Mouse (Mus musculus): ENCODE results near the gene Fbxw10. TPM values are rescaled to one million over a fixed set of nuclear protein-coding genes. Genes with fewer than 3 reads are reported as not detected.
A peak's percentile ranks its signal among the peaks of the same experiment; 100 is the strongest.

The Fbxw10 gene
- polyA plus RNA-seq, 1 experiment from 2014 or later, result 0.20 TPM

DNA sequence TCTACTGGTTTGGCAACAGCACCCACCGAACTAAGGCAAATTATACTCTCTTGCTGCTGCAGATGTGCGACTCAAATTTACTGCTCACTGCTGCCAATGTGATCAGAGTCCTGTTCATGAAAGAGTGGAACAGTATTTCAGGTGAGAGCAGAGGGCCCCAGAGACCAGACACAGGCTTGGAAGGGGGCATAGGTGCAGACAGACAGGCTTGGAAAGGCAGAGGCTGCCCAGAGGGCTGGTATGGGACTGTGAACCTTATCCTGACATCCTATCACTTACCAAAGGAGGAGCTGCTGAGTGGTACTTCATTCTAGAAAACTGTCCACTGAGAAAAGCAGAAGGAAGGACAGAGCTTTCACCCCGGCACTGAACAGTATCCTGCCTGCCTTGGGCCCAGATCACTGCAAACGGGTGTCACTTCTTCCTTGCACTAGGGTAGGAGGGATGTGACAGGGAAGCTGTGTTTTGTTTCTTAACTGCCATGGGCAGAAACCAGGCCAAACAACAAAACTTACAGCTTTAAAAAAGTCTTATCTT, 854 bp downstream of the Fbxw10 start:
- Histone ChIP-seq H3K27ac (peak overlapping the region; percentile 59; the same call in 1 of the 2 replicates), H3K9ac (no peak overlapping the region), H3K4me1 (peaks cover 17% of the 10 kb centered on the region), H3K27me3 (no peaks in the 10 kb centered on the region), H3K36me3 (no peaks in the 10 kb centered on the region), H3K4me2 (peak overlapping the region; percentile 44; the same call in 1 of the 2 replicates), H3K9me3 (no peaks in the 10 kb centered on the region), H3K4me3 (no peak overlapping the region)
- WGBS, result 34% methylated on average over 4 of the region's 4 CpGs
- no peak for ATAC-seq (ENCODE audit: insufficient number of reproducible peaks, low FRiP score, low TSS enrichment, low read depth)

DNA sequence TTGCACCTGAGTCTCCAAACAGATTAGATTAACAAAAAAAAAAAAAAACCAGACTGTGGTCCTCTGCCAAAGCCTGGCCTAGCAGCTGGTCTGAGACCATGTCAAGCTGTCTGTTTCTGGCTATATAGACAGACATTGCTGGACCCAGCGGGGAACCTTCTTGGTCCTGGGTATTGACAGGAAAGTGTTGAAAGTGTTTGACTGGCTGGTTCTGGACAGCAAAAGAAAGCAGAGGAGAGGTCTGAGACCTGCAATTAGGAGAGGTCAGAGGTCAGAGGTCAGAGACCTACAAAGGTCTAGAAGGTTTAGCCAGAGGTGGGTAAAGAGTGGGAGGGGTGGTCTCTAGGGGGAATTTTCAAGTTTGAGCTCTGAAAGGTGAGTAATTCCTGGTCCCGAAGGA, 1.4 kb downstream of the Fbxw10 start:
- H3K27me3 ChIP-seq, result no peaks in the 10 kb centered on the region
- 41% methylated on average over 2 of the region's 2 CpGs for WGBS
- no peaks in the 10 kb centered on the region for H3K36me3 ChIP-seq
- no peak overlapping the region for H3K4me3 ChIP-seq
- ATAC-seq (ENCODE audit: insufficient number of reproducible peaks, low FRiP score, low TSS enrichment, low read depth), result no peak
- peaks cover 17% of the 10 kb centered on the region for H3K4me1 ChIP-seq
- no peak overlapping the region for H3K4me2 ChIP-seq
- H3K9me3 ChIP-seq, result no peaks in the 10 kb centered on the region
- H3K9ac ChIP-seq, result no peak overlapping the region
- no peak overlapping the region for H3K27ac ChIP-seq

DNA sequence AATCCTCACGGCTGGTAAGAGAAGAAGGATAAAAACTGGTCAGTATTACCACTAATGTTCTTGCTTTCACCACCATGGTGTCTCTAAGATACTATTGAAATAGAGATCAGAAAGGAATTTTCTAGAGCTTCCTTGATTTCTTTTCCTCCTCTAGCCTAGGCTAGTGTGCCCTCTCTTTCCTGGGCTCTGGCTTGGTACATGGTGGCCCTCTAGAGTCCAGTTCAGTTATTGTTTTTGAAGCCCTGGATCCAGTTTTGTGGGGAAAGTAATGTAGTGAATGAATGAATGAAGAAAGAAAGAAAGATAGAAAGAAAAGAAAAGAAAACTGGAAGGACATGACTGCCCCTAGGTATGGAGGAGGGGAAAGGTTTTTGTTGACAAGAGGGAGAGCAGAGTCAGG, 4.3 kb downstream of the Fbxw10 start:
- Histone ChIP-seq H3K9ac (no peak overlapping the region), H3K36me3 (no peaks in the 10 kb centered on the region), H3K4me3 (no peak overlapping the region), H3K27ac (no peak overlapping the region), H3K27me3 (no peaks in the 10 kb centered on the region), H3K9me3 (no peaks in the 10 kb centered on the region), H3K4me2 (no peak overlapping the region), H3K4me1 (peaks cover 17% of the 10 kb centered on the region)
- 88% methylated on average over 1 of the region's 1 CpGs for WGBS
- ATAC-seq (ENCODE audit: insufficient number of reproducible peaks, low FRiP score, low TSS enrichment, low read depth), result no peak

DNA sequence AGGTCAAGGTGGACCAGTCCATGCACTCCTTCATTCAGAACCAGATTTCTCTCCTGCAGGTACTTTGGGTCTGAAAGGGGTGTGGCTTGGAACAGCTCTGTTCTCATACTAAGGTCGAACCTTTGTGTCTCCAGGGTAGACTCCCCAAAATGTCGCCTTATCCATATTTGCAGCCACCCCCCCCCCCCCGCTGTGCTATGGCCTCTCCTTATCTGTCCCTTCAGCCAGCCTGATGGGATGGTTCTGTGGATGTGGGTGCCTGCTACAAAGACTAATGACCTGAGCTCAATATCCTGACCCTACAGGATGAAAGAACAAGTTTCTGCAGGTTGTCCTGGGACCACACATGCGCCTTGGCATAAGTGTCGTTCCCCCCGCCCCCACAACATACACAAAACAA, 6.5 kb downstream of the Fbxw10 start:
- Histone ChIP-seq H3K9ac (no peak overlapping the region), H3K36me3 (no peaks in the 10 kb centered on the region), H3K4me2 (no peak overlapping the region), H3K9me3 (no peaks in the 10 kb centered on the region), H3K4me3 (no peak overlapping the region), H3K27ac (no peak overlapping the region), H3K27me3 (no peaks in the 10 kb centered on the region), H3K4me1 (peaks cover 2% of the 10 kb centered on the region; the same call in 1 of the 2 replicates)
- 91% methylated on average over 6 of the region's 6 CpGs for whole genome bisulfite sequencing
- ATAC-seq (ENCODE audit: insufficient number of reproducible peaks, low FRiP score, low TSS enrichment, low read depth), result no peak

DNA sequence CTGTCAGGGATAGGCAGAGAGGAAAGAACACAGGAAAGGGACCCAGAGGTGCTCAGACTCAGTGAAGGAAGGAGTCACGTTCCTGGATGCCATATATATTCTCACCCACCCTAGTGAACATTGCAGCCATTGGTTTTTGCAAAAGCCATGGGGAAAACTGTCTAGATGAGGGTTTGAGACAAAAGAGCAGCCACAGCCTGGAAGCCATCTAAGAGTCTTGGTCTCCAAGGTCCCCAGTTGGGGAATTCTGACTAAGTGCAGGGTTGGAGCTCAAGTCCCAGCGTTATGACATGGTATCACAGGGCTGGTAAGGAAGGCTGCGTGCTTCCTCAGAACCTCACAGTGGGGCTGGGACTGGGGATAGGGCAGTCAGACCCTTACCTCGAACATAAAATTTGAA, 18.7 kb downstream of the Fbxw10 start:
- H3K36me3 ChIP-seq, result no peaks in the 10 kb centered on the region
- no peak overlapping the region for H3K4me2 ChIP-seq
- WGBS, result 72% methylated on average over 4 of the region's 4 CpGs
- H3K4me1 ChIP-seq, result 0 out of 2 replicates have a peak, but pooled peaks cover 7% of the 10 kb centered on the region
- H3K27ac ChIP-seq, result no peak overlapping the region
- H3K27me3 ChIP-seq, result no peaks in the 10 kb centered on the region
- ATAC-seq (ENCODE audit: insufficient number of reproducible peaks, low FRiP score, low TSS enrichment, low read depth), result no peak
- H3K9ac ChIP-seq, result no peak overlapping the region
- no peaks in the 10 kb centered on the region for H3K9me3 ChIP-seq
- H3K4me3 ChIP-seq, result no peak overlapping the region

DNA sequence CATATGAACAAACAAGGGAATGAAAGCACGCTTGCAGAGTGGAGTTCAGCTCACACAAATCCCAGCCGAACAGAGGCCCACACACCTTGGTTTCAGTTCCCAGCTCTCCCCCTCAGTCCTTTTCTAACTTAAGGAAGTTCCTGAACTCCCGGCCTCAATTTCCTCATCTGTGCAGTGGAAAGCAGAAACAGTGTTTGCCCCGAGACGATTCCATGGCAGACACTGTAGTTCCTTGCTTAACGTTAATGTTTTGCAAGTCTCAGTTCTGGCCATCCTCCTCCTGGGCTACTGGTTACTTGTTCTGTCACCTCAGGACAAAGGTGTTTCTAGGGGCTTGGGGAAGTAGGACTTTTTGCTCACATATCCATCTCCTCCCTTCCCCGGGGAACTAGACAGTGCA, 19.8 kb downstream of the Fbxw10 start:
- ATAC-seq (ENCODE audit: insufficient number of reproducible peaks, low FRiP score, low TSS enrichment, low read depth), result no peak
- H3K27me3 ChIP-seq, result no peaks in the 10 kb centered on the region

DNA sequence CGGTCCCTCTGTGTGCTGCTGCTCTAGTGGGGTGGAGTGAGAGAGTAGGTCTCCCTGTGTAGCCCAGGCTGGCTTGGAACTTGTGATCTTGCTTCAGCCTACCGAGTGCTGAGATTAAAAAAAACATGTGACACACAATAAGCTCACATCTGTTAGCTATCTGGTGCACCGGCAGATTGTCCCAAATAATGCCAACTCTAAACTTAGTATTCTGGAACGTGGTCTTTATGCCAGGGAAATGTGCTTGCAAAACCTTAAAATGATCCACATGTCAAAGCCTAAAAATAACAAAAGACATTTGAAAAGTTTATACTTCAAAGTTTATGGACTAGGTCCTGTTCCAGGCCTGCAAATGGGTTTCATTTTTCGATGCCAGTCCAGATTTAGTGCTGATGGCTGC, 22.3 kb downstream of the Fbxw10 start:
- Histone ChIP-seq H3K27me3 (no peaks in the 10 kb centered on the region), H3K4me3 (no peak overlapping the region), H3K9me3 (no peaks in the 10 kb centered on the region), H3K36me3 (no peaks in the 10 kb centered on the region), H3K4me1 (0 out of 2 replicates have a peak, but pooled peaks cover 7% of the 10 kb centered on the region), H3K9ac (no peak overlapping the region), H3K27ac (peak overlapping the region; percentile 12; the same call in 1 of the 2 replicates), H3K4me2 (no peak overlapping the region)
- WGBS, result 49% methylated on average over 5 of the region's 5 CpGs
- no peak for ATAC-seq (ENCODE audit: insufficient number of reproducible peaks, low FRiP score, low TSS enrichment, low read depth)

More for the DNA sequence above, 19.8 kb downstream of the Fbxw10 start:
- Histone ChIP-seq H3K36me3 (no peaks in the 10 kb centered on the region), H3K27ac (no peak overlapping the region), H3K4me3 (no peak overlapping the region), H3K4me1 (0 out of 2 replicates have a peak, but pooled peaks cover 7% of the 10 kb centered on the region), H3K9ac (no peak overlapping the region), H3K4me2 (no peak overlapping the region), H3K9me3 (no peaks in the 10 kb centered on the region)
- 78% methylated on average over 7 of the region's 7 CpGs for WGBS

DNA sequence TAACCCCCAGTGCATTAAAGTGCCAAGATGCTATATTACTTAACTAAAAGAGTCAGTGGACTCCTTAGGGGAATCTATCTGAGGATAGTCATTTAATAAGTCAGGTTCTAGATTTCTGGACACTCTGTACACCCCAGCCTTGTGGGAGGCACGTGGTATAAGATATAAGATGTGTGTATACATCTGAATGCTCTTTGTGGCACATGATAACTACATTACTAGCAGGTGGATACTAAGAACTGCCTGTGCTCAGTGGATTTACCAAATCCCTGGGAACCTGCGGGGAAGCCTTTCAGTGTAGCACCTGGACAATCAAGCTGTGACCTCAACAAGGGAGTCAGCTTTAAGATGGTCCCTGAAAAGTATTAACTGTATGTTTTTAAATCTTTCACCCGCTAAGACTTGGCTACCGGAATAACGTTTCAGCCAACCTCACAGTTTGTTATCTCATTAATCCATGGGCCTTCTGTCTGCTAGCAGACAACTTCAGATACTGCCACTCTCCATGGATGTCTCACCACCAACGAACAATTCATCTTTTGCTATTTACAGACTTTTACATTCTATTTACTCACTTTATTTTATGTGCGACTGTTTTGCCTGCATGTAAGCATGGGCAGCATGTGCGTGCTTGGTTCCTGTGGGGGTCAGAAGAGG, 23.0 kb downstream of the Fbxw10 start:
- H3K36me3 ChIP-seq, result no peaks in the 10 kb centered on the region
- no peaks in the 10 kb centered on the region for H3K27me3 ChIP-seq
- ATAC-seq (ENCODE audit: insufficient number of reproducible peaks, low FRiP score, low TSS enrichment, low read depth), result no peak
- no peak overlapping the region for H3K27ac ChIP-seq
- no peak overlapping the region for H3K4me2 ChIP-seq
- WGBS, result 76% methylated on average over 8 of the region's 8 CpGs
- 0 out of 2 replicates have a peak, but pooled peaks cover 7% of the 10 kb centered on the region for H3K4me1 ChIP-seq
- H3K4me3 ChIP-seq, result no peak overlapping the region
- H3K9me3 ChIP-seq, result no peaks in the 10 kb centered on the region
- H3K9ac ChIP-seq, result no peak overlapping the region

DNA sequence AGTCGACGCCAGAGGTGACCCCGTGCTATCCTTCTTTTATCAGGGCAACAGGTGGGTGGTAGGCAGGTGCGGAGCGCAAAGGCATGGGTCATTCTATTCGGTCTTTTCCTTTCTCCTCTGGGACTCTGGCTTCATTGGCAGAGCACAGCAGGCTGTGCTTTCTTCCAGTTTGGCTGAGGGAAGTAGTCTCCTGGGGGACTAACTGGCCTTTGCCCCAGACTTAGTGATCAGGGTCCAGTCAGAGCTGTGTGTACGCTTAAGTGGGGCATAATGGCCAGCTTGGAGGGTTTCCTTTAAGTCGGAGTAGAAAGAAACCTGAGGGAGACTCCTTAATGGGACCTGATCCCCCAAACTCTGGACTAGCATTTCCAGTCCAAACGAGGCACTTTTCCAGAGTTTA, 26.6 kb downstream of the Fbxw10 start:
- ATAC-seq (ENCODE audit: insufficient number of reproducible peaks, low FRiP score, low TSS enrichment, low read depth), result no peak

DNA sequence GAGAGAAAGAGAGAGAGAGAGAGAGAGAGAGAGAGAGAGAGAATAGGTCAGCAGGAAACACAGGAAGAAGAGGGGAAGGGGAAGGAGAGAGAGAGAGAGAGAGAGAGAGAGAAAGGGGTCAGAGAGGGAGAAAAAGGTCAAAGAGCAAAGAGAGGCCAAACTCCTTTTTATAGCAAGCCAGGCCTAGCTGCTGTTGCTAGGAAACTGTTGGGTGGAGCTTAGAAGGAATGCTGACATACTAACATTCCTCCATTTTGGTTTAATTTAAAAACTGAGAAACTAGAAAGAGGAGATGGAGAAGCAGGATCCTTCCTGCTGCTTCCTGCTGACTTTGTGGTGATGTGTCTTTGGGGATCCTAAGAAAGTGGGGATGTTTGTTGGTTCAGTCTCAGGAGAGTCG, 28.8 kb downstream of the Fbxw10 start:
- Histone ChIP-seq H3K4me2 (no peak overlapping the region), H3K27me3 (no peaks in the 10 kb centered on the region), H3K36me3 (no peaks in the 10 kb centered on the region), H3K4me3 (no peak overlapping the region), H3K27ac (no peak overlapping the region), H3K9me3 (no peaks in the 10 kb centered on the region), H3K4me1 (peaks cover 8% of the 10 kb centered on the region; the same call in 1 of the 2 replicates), H3K9ac (no peak overlapping the region)
- 82% methylated on average over 1 of the region's 1 CpGs for WGBS
- no peak for ATAC-seq (ENCODE audit: insufficient number of reproducible peaks, low FRiP score, low TSS enrichment, low read depth)

More for the DNA sequence above, 26.6 kb downstream of the Fbxw10 start:
- no peak overlapping the region for H3K4me2 ChIP-seq
- H3K9ac ChIP-seq, result no peak overlapping the region
- 75% methylated on average over 9 of the region's 9 CpGs for whole genome bisulfite sequencing
- no peak overlapping the region for H3K27ac ChIP-seq
- H3K9me3 ChIP-seq, result no peaks in the 10 kb centered on the region
- no peaks in the 10 kb centered on the region for H3K27me3 ChIP-seq
- H3K4me1 ChIP-seq, result 0 out of 2 replicates have a peak, but pooled peaks cover 7% of the 10 kb centered on the region
- H3K36me3 ChIP-seq, result no peaks in the 10 kb centered on the region
- no peak overlapping the region for H3K4me3 ChIP-seq

DNA sequence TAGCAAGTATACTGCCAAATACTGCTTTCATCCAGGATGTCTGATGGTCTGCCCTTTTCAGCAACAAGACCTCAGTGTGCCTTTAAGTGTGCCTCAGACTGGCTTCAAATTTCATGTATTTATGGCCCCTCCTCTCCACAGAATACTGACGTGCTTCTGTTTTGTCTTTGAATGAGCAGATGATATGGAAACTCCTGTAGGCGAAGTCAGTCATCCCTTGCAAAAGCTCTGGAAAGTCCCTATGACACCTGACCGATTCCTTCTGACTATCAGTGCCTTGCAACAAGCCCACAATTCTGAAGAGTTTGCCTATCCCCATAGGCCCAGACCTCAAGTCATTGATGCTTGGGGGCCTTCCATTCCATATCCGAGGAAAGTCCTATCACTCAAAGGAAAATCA, 29.6 kb downstream of the Fbxw10 start:
- H3K4me2 ChIP-seq, result no peak overlapping the region
- H3K36me3 ChIP-seq, result no peaks in the 10 kb centered on the region
- H3K27ac ChIP-seq, result no peak overlapping the region
- H3K9ac ChIP-seq, result no peak overlapping the region
- H3K4me1 ChIP-seq, result peaks cover 9% of the 10 kb centered on the region; the same call in 1 of the 2 replicates
- H3K9me3 ChIP-seq, result no peaks in the 10 kb centered on the region
- no peak for ATAC-seq (ENCODE audit: insufficient number of reproducible peaks, low FRiP score, low TSS enrichment, low read depth)
- no peaks in the 10 kb centered on the region for H3K27me3 ChIP-seq
- H3K4me3 ChIP-seq, result no peak overlapping the region
- WGBS, result 72% methylated on average over 4 of the region's 4 CpGs

DNA sequence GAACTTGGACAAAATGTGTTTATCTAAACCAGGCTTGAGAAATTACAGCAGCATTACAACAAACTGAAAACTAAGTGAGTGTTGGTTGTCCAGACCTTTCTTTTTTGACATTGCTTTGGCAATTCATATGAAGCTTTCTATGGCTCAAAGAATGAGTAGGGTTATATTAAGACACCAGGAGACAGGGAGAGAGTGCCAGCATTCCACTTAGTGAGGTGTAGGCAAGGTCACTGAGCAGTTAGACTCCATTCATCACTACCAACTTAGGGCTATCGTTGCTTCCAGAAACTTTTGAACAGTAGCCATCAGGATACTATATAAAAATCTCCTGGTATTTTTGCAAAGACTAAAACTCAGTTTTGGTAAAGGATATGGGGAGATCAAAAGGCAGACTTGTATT, 30.5 kb downstream of the Fbxw10 start:
- Histone ChIP-seq H3K9me3 (no peaks in the 10 kb centered on the region), H3K4me2 (no peak overlapping the region), H3K27me3 (no peaks in the 10 kb centered on the region), H3K36me3 (peaks cover 4% of the 10 kb centered on the region; the same call in 1 of the 2 replicates), H3K27ac (no peak overlapping the region), H3K4me1 (peaks cover 9% of the 10 kb centered on the region; the same call in 1 of the 2 replicates), H3K9ac (no peak overlapping the region), H3K4me3 (no peak overlapping the region)
- 84% methylated on average over 1 of the region's 1 CpGs for WGBS
- no peak for ATAC-seq (ENCODE audit: insufficient number of reproducible peaks, low FRiP score, low TSS enrichment, low read depth)
